Mouse (Mus musculus) cerebellum, adult 11 months (tissue): ENCODE measurements around the gene Uba1y.
"Not testable (repeated sequence)": the region's sequence is repeated elsewhere in the genome, so short reads cannot be mapped to it uniquely, and the experiment has no call there.

Experiments used
- DNase-seq: peaks from one replicate; pipeline ENCODE4 v3.0.0; 2022

The Uba1y gene

DNA sequence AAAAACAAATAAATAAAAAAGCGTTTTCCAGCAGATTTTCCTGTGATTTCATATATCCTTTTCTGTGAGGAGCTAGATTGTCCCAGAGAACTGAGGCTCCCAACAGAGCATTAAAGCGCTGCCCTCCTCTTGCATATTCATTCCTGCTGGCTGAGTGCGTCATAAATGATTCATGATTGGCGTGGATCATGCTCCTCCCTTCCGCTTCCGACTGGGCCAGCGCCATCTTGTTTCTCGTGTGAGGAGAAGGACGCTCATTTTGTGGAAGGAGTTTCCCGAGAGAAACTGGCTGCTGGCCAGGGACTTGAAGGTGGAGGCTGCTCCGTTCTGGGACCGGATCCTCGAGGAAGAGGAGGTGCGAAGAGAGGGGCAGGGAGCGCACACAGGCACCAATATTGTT is at the start of gene Uba1y:
Gene Uba1y (plus strand): TSS at position 254 of the 400 bp plus-strand sequence.
- no peak for DNase-seq

- DNase-seq = not testable (repeated sequence)
These were observed 21.1 kb upstream of the Uba1y start, which contains the start of gene Zfy1 for GRCm38 (mm10) chrY:797309-797708. Gene Zfy1, minus strand, starts transcription at chrY:797409.

DNA sequence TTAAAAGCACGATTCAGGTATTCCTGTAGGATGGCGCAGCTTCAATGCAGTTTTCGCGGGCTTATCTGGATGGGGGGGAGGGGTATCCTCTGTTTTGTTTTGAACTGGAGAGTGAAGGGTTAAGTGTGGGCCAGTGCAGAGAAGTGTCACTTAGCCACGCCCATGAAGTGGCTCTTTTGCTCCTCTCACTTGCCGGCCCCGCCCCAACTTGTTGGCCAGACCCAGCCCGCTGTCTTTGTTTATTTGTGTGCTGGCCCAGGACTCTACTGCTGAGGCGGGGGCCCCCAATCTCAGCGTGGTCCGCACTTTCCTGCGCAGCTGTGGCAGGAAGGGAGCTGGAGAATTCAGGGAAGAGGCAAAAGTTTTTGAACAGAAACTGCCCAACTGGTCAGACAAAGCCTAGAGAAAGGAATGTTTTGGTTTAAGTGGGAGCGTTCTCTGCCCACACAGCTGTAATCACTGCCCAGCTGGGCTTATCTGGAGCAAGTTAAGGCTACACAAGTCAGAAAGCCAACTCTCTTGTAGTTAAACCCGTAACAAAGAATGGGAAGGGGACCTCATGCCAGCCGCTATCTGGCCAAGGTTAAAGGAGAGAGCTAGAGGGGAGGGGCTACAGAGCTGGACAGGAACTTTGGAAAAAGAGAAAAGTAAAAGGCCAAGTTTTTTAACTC is 9.3 kb upstream of the Uba1y start:
- DNase-seq = no peak

DNA sequence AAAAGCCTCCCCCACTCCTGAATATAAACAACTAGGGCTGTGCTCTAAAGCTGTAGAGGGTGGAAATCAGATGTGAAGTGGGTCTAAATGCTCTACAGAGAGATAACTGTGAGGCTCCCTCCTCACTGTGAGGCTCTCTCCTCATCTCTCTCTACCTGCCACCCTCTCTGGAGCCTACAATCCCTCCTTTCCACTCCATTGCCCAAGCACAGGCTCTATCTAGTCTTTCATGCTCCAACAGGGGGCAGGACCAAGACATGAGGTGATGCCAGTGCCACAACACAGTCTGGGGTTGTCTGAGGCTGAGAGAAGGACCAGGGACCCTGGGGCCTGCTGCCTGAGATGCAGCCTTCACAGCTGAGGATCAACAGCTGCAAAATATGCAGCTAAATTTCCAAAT is 54.0 kb downstream of the Uba1y start:
- DNase-seq = no peak

- no peak for DNase-seq
These were observed 54.6 kb downstream of the Uba1y start for GRCm38 (mm10) chrY:872855-873549.
